Mouse (Mus musculus): ENCODE results near the gene Gm20683.
"Not testable (repeated sequence)": the region's sequence is repeated elsewhere in the genome, so short reads cannot be mapped to it uniquely, and the experiment has no call there.

Gm20683 gene

GRCm38 (mm10) chr17:25873405-25874147, 32.0 kb upstream of the Gm20683 start:
- no peak for DNase-seq

DNA sequence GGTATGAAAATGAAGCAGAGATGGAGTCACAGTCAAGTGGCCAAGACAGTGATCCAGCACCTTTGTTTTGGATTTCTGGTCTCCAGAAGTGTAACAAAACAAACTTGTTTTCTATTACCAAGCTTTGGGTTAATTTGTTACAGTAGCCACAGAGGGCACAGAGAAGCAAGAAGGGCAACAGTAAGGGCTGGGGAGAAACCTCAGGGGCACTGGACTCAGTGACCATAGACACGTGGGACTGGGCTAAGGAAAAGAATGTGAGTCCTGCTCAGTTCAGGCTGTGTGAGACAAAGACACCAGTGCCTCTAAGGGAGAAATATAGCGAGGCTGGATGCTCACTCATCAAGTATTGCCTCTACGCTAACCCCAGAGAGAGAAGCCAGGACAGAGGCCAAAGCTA, 31.1 kb upstream of the Gm20683 start:
- DNase-seq, result no peak

GRCm38 (mm10) chr17:25871566-25871965, 30.0 kb upstream of the Gm20683 start:
- not testable (repeated sequence) for DNase-seq

DNA sequence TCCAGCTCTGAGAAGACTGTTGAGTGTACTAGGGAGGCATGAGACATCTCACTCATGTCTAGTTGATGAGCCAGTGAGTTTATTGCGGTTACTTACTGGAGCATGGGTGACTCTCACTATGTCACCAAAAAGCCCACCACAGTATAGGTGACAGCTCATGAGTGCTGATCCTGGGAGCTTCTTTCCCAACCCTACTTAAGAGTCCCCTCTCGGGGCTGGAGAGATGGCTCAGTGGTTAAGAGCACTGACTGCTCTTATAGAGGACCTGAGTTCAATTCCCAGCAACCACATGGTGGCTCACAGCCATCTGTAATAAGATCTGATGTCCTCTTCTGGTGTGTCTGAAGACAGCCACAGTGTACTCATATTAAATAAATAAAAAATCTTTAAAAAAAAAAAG, 28.4 kb upstream of the Gm20683 start:
- DNase-seq, result no peak

DNA sequence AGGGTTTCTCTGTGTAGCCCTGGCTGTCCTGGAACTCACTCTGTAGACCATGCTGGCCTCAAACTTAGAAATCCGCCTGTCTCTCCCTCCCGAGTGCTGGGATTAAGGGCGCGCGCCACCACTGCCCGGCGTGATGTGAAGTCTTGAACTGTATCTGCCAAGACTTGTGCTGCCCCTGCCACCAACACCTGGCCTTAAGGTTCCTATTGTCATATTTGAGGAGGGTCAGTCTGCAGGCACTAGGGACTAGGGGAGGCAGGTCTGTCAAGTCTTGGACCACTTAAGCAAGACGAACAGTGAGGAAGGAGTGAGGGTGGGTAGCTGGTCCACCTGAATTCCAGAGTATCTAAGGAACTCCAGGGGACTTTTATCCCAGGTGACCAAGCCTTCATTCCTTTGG, 27.9 kb upstream of the Gm20683 start:
- DNase-seq, result no peak

GRCm38 (mm10) chr17:25868601-25869191, 27.1 kb upstream of the Gm20683 start, which contains the start of gene Mcrip2:
Gene Mcrip2 (minus strand): TSS chr17:25868764.
- peak; percentile 88 to 92 for DNase-seq

GRCm38 (mm10) chr17:25867836-25868600, 26.5 kb upstream of the Gm20683 start:
- peak; percentile 57 to 59 for DNase-seq

DNA sequence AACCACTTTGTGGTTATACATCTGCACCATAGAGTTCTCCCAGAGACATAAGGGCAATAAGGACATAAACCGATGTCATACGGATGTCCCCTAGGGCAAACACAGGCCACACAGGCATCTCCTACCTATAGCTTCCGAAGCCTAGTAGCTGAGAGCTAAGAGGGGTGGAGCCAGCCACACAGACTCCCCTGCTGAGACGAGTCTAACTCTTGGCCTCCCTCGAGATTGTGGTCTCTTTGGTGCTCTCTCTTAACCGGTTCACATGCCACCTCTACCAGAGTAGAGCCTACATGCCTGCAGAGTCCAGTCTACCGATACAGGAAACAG, 25.9 kb upstream of the Gm20683 start:
- DNase-seq, result no peak

DNA sequence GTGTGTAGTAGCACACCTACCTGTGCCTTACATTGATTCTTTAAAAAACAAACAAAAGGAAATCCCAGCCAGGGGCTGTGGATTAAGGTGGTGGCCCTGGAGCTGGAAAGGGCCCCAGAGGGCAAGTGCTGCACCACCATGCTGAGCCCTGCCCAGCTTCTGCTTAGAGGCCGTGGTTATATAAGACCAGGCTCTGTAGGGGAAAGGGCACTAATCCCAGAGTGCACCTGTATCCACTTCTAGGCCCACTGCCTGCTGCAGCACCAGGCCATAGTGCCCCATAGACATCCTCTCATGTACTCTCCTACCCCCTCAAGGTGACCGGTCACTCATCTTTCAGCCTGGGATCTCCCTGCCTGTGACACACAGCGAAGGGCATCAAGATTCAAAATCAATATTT, 24.6 kb upstream of the Gm20683 start:
- DNase-seq, result no peak

DNA sequence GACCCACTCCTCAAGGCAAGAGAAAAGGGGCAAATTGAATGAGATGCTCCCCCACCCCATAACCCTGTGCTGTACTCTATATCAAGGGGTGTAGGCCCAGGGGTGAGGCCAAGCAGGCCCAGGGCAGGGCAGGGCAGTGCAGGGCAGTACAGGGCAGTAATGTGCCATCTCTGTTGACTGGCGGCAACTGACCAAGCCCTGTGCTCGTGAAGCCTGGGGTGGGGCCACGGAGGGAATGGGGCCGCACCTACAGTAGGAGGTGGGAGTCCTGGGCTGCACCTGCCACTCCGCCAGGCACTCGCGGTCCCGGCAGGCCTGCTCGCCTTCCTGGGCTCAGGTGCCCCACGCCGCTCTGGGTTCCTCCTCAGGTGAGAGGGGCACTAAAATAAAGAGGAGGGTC, 23.7 kb upstream of the Gm20683 start:
- DNase-seq, result no peak

GRCm38 (mm10) chr17:25864311-25864710, 22.7 kb upstream of the Gm20683 start:
- no peak for DNase-seq

DNA sequence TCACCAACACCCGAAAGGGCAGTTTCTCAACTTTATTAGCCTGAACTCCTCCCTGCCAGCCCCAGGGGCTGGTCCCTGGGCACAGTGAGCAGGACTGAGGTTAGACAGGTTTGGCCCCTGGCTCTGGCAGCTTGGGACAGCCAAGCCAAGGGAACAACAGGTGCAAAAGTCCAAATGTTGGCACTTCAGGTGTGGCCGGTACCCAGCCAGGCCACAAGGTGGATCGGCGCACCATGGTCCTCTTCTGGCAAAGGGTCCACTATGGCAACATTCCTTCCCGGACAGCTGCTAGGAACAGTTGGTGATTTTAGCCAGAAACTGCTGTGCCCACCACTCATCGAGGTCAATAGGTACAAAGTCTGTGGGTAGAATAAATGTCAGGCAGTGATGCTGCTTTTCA, 22.1 kb upstream of the Gm20683 start:
- DNase-seq, result no peak

DNA sequence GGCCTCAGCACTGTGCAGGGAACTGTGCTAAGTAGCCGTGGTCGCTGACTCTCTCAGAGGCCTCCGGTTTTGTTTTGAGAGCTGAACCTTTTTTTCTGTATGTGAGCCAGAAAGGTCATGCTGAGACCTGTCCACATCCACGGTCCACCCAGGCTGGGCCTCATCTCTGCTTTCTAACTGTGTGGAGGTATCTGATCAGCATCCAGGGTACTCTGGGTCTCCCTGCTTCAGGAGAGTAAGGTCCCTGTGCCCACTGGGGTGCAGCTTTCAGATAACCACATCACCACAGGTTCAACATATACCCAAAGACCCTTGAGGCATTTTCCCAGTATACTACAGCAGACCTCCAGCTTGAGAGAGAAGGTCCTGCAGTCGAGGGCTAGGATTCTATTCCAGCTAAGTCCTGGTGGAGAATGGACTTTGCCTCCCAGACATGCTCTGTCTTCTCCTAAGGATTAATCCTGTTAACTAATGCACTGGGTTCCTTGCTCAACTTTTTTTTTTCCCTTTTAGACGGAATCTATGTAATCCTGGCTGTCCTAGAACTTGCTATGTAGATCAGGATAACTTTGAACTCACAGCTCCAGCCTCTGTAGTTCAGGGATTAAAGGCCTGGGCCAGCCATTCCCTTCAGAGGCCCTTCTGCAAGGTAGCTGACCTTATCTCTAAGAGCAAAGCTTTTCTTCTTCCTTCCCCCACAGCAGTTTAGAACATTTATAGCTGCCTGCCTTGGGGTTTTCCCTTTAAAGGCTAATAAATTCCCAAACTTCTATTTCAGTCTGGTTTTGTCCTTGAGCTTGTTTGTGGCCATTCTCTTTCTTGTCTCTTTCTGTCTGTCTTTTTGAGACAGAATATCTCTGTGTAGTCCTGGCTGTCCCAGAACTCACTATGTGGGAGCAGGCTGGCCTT, 20.4 kb upstream of the Gm20683 start:
- no peak for DNase-seq

DNA sequence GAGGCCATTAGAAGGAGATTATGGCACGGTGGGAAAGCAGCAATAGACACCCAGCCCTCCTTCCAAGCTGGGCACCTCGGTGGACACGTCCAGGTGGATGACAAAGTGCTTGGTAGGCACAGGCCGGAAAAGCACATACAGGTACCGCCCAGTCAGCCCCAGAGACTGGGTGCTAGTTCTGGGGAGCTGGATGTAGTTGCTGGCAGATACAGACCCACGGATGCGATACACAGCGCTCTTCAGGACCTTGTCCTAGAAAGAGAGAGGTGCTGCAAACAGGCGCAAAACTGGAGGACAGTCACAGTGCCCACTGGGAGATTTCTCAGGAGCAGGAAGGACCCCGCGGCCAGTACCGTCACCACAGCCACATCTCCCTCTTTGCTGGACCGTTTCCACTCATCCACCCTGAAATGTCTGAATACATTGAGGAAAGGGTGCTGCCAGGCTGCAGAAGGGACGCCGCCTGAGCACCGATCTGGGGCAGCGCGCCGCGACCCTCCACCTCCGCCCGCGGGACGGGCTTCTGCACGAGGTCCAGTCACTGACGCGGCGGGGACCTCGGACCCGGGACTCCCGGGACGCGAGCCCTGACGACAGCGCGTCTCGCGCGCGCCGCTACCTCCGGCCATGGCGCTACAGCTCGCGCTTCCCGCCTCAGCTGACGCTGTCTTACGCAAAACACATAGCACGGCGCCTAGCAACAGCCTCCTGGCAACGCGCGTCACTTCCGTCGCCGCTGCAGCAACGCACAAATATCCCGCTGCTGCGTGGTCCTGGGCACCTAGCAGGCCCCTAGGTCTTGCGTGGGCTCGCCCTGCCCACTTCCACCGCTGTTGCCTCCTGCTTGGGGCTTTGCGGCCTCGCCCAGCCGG, 19.5 kb upstream of the Gm20683 start, which contains the start of gene Wdr90:
Wdr90 (minus strand) TSS at position 670 of the 872 bp plus-strand sequence.
- DNase-seq, result peak; percentile 93 to 95

DNA sequence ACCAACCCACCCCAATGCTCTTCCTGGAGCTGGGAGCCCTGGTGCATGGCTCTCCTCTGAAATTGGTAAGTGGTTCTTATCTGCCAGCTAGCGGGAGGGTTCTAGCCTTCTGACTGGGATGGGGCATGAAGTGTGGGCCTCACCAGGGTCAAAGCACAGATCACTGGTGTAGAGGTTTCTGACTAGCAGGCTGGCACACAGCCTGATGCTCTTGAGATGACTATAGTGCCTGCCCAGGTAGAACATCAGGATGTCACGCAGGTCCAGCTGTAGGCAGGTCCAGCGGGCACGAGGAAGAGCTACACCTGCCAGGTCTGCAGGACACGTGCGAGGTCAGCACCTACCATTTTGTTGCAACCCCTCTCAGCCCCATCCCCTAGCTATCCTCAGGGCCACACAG, 18.7 kb upstream of the Gm20683 start:
- DNase-seq, result no peak

GRCm38 (mm10) chr17:25844396-25844901, 2.9 kb upstream of the Gm20683 start, which contains the start of gene Rhot2:
Gene Rhot2 (minus strand): TSS chr17:25844851.
- DNase-seq, result peak; percentile 97 to 98

- DNase-seq, result no peak
Measured at GRCm38 (mm10) chr17:25843636-25844395, 2.3 kb upstream of the Gm20683 start.

- DNase-seq, result no peak
Measured at GRCm38 (mm10) chr17:25843122-25843521, 1.6 kb upstream of the Gm20683 start.

GRCm38 (mm10) chr17:25842509-25842908, 946 bp upstream of the Gm20683 start:
- DNase-seq, result no peak

DNA sequence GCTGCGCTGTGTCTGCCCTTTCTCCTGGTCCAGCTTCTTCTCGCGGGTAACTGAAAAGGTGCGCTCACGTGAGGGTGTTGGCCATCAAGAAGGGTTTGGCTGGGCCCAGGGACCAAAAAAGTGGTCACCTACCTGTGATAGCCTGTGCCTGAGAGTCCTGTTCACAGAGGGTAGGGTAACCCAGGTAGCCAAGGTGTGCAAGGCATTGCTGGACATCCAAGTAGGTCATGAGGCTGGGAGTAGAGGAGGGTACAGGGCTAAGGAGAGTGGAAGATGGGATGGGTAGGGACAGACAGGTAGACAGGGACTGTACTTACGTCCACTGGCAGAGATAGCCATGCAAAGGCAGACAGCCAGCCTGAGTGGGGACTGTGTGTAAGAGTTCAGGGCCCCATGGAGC, 1.0 kb downstream of the Gm20683 start:
- DNase-seq, result no peak
